Mouse (Mus musculus): ENCODE measurements around the gene Tmem181a. TPM values are rescaled to one million over a fixed set of nuclear protein-coding genes. Genes with fewer than 3 reads are reported as not detected.
"Not testable (repeated sequence)": the region's sequence is repeated elsewhere in the genome, so short reads cannot be mapped to it uniquely, and the experiment has no call there.

Tmem181a gene
- polyA plus RNA-seq, 1 experiment from 2014 or later, result 57.8 TPM

GRCm38 (mm10) chr17:6314493-6314892 lies 57.8 kb downstream of the Tmem181a start:
- ATAC-seq (replicated peaks), result not testable (repeated sequence)

GRCm38 (mm10) chr17:6315706-6316105 lies 59.0 kb downstream of the Tmem181a start:
- H3K27me3 ChIP-seq (replicated peaks); H3K9ac ChIP-seq; H3K27ac ChIP-seq; H3K4me1 ChIP-seq; H3K9me3 ChIP-seq; H3K36me3 ChIP-seq (replicated peaks); H3K4me3 ChIP-seq; ATAC-seq (replicated peaks): not testable (repeated sequence)
- WGBS, result 31% methylated on average over 3 of the region's 4 CpGs
- H3K4me2 ChIP-seq, result 0 out of 2 replicates have a peak overlapping the region, but pooled peaks have one; percentile 54

More at GRCm38 (mm10) chr17:6314493-6314892, 57.8 kb downstream of the Tmem181a start:
- not testable (repeated sequence) for H3K4me1 ChIP-seq; H3K27ac ChIP-seq; H3K4me3 ChIP-seq; H3K9me3 ChIP-seq; H3K36me3 ChIP-seq (replicated peaks); H3K27me3 ChIP-seq (replicated peaks); H3K9ac ChIP-seq; H3K4me2 ChIP-seq
- 88% methylated on average over 2 of the region's 3 CpGs for WGBS

GRCm38 (mm10) chr17:6316379-6317126 lies 59.9 kb downstream of the Tmem181a start:
- Histone ChIP-seq H3K27ac (peak overlapping the region; percentile 77), H3K4me2 (peak overlapping the region; percentile 54), H3K4me3 (peak overlapping the region; percentile 45), H3K9ac (peak overlapping the region; percentile 42; the same call in 1 of the 2 replicates)
- ATAC-seq (replicated peaks), result peak; percentile 73
- H3K27me3 ChIP-seq (replicated peaks); H3K4me1 ChIP-seq; H3K36me3 ChIP-seq (replicated peaks); H3K9me3 ChIP-seq: not testable (repeated sequence)
- WGBS, result 3% methylated on average over 38 of the region's 38 CpGs

- H3K4me3 ChIP-seq, result peak within 1 kb of the TSS; percentile 45
- peak within 1 kb of the TSS; percentile 54 for H3K4me2 ChIP-seq
- not testable (repeated sequence) for H3K4me1 ChIP-seq; H3K9me3 ChIP-seq; H3K36me3 ChIP-seq (replicated peaks); H3K27me3 ChIP-seq (replicated peaks)
- H3K27ac ChIP-seq, result peak within 1 kb of the TSS; percentile 77
- peak; percentile 84 for ATAC-seq (replicated peaks)
- whole genome bisulfite sequencing, result 7% methylated on average over 23 of the region's 23 CpGs
- peak within 1 kb of the TSS; percentile 42; the same call in 1 of the 2 replicates for H3K9ac ChIP-seq
Measured at GRCm38 (mm10) chr17:6317339-6317985, 60.8 kb downstream of the Tmem181a start, which contains the start of gene Dynlt1a. Dynlt1a (minus strand) TSS chr17:6317500.

- H3K9me3 ChIP-seq; H3K36me3 ChIP-seq (replicated peaks); H3K9ac ChIP-seq; H3K27ac ChIP-seq; H3K27me3 ChIP-seq (replicated peaks); H3K4me1 ChIP-seq: not testable (repeated sequence)
- Histone ChIP-seq H3K4me3 (peak overlapping the region; percentile 35), H3K4me2 (peak overlapping the region; percentile 41)
- WGBS, result 0% methylated on average over 11 of the region's 60 CpGs
- peak; percentile 74 for ATAC-seq (replicated peaks)
Measured at GRCm38 (mm10) chr17:6321081-6321777, 64.6 kb downstream of the Tmem181a start.

- not testable (repeated sequence) for H3K4me3 ChIP-seq; H3K36me3 ChIP-seq (replicated peaks); ATAC-seq (replicated peaks); H3K27me3 ChIP-seq (replicated peaks); H3K9me3 ChIP-seq; H3K4me2 ChIP-seq; H3K9ac ChIP-seq; H3K27ac ChIP-seq; H3K4me1 ChIP-seq
- no CpG with 5 or more reads among the region's 10 CpGs for WGBS
Measured at GRCm38 (mm10) chr17:6321778-6322101, 65.1 kb downstream of the Tmem181a start.

GRCm38 (mm10) chr17:6325021-6325420 lies 68.4 kb downstream of the Tmem181a start:
- not testable (repeated sequence) for H3K4me3 ChIP-seq; H3K9me3 ChIP-seq; H3K27ac ChIP-seq; H3K4me2 ChIP-seq; H3K4me1 ChIP-seq; H3K9ac ChIP-seq; H3K36me3 ChIP-seq (replicated peaks); H3K27me3 ChIP-seq (replicated peaks); ATAC-seq (replicated peaks)
- 39% methylated on average over 10 of the region's 10 CpGs for WGBS

- not testable (repeated sequence) for H3K36me3 ChIP-seq (replicated peaks); H3K4me3 ChIP-seq; H3K4me1 ChIP-seq; H3K4me2 ChIP-seq; H3K9me3 ChIP-seq; H3K27ac ChIP-seq; H3K9ac ChIP-seq; H3K27me3 ChIP-seq (replicated peaks); ATAC-seq (replicated peaks)
- WGBS, result 65% methylated on average over 6 of the region's 6 CpGs
Measured at GRCm38 (mm10) chr17:6325543-6325942, 68.9 kb downstream of the Tmem181a start.

GRCm38 (mm10) chr17:6327554-6327953 lies 70.9 kb downstream of the Tmem181a start:
- H3K4me2 ChIP-seq; H3K27me3 ChIP-seq (replicated peaks); H3K9ac ChIP-seq; H3K27ac ChIP-seq; H3K4me1 ChIP-seq; H3K4me3 ChIP-seq; H3K9me3 ChIP-seq; ATAC-seq (replicated peaks); H3K36me3 ChIP-seq (replicated peaks): not testable (repeated sequence)
- WGBS, result 92% methylated on average over 7 of the region's 7 CpGs

- H3K27me3 ChIP-seq (replicated peaks); ATAC-seq (replicated peaks); H3K9me3 ChIP-seq; H3K27ac ChIP-seq; H3K4me1 ChIP-seq; H3K9ac ChIP-seq; H3K36me3 ChIP-seq (replicated peaks); H3K4me3 ChIP-seq; H3K4me2 ChIP-seq: not testable (repeated sequence)
- 84% methylated on average over 4 of the region's 4 CpGs for WGBS
Measured at GRCm38 (mm10) chr17:6328997-6329396, 72.3 kb downstream of the Tmem181a start.

GRCm38 (mm10) chr17:6342606-6343294 lies 86.1 kb downstream of the Tmem181a start:
- H3K4me2 ChIP-seq; H3K9ac ChIP-seq; H3K36me3 ChIP-seq (replicated peaks); H3K27me3 ChIP-seq (replicated peaks); H3K27ac ChIP-seq; H3K9me3 ChIP-seq; H3K4me1 ChIP-seq; H3K4me3 ChIP-seq; ATAC-seq (replicated peaks): not testable (repeated sequence)
- 100% methylated on average over 1 of the region's 12 CpGs for WGBS

GRCm38 (mm10) chr17:6355256-6355655 lies 98.6 kb downstream of the Tmem181a start:
- not testable (repeated sequence) for H3K4me2 ChIP-seq; H3K4me3 ChIP-seq; H3K9me3 ChIP-seq; H3K9ac ChIP-seq; H3K36me3 ChIP-seq (replicated peaks); H3K27ac ChIP-seq; H3K4me1 ChIP-seq; H3K27me3 ChIP-seq (replicated peaks); ATAC-seq (replicated peaks)
- WGBS, result 92% methylated on average over 10 of the region's 10 CpGs

All from midbrain, embryonic 15.5 days (tissue).